Mouse (Mus musculus) megakaryocyte, adult 5-6 weeks (primary cell): ENCODE results near the gene Mgrn1. TPM values are rescaled to one million over a fixed set of nuclear protein-coding genes. Genes with fewer than 3 reads are reported as not detected.

Experiments used
- ATAC-seq: 2 replicates; pipeline ENCODE4 v1.8.0; 2016; ENCODE audit warnings: mild to moderate bottlenecking, inconsistent platforms; ENCODE audit not compliant: poor library complexity, severe bottlenecking
- total RNA-seq, 2 experiments: library from RNA; stranded (forward) in 1 of 2; stranded (reverse) in 1 of 2; fragments of 153-499, 151-499 nt in 1 of 2; fragments of 221-1000, 200-1000 nt in 1 of 2; gene quantifications; 2 replicates each; pipeline versions ENCODE4 v1.2.3 to v1.2.4; 2015 to 2017

The Mgrn1 gene
- total RNA-seq, 2 experiments from 2014 or later: 32.1 to 33.0 TPM

GRCm38 (mm10) chr16:4938461-4938860 is 52.4 kb downstream of the Mgrn1 start, which contains the start of gene Nudt16l1:
Gene Nudt16l1, plus strand, starts transcription at chr16:4938761.
- ATAC-seq: no peak

GRCm38 (mm10) chr16:4938989-4939388 is 52.9 kb downstream of the Mgrn1 start:
- ATAC-seq: peak; percentile 92

- peak; percentile 20; the same call in 1 of the 2 replicates for ATAC-seq
These were observed 53.4 kb downstream of the Mgrn1 start for GRCm38 (mm10) chr16:4939412-4939811.

- no peak for ATAC-seq
These were observed 54.3 kb downstream of the Mgrn1 start for GRCm38 (mm10) chr16:4940311-4940850.

- ATAC-seq: no peak
These were observed 55.0 kb downstream of the Mgrn1 start for GRCm38 (mm10) chr16:4941016-4941415.

GRCm38 (mm10) chr16:4942868-4943267 is 56.8 kb downstream of the Mgrn1 start:
- ATAC-seq: no peak

GRCm38 (mm10) chr16:4943431-4943830 is 57.4 kb downstream of the Mgrn1 start:
- ATAC-seq: no peak

- ATAC-seq: no peak
These were observed 59.4 kb downstream of the Mgrn1 start for GRCm38 (mm10) chr16:4945415-4945814.

- ATAC-seq: no peak
These were observed 60.1 kb downstream of the Mgrn1 start for GRCm38 (mm10) chr16:4946155-4946554.

GRCm38 (mm10) chr16:4947378-4947777 is 61.3 kb downstream of the Mgrn1 start:
- no peak for ATAC-seq

- no peak for ATAC-seq
These were observed 70.6 kb downstream of the Mgrn1 start for GRCm38 (mm10) chr16:4956609-4957008.

GRCm38 (mm10) chr16:4957446-4957845 is 71.4 kb downstream of the Mgrn1 start:
- no peak for ATAC-seq

- no peak for ATAC-seq
These were observed 74.2 kb downstream of the Mgrn1 start for GRCm38 (mm10) chr16:4960260-4960659.

GRCm38 (mm10) chr16:4963346-4963745 is 77.3 kb downstream of the Mgrn1 start:
- no peak for ATAC-seq

GRCm38 (mm10) chr16:4963797-4964709 is 78.0 kb downstream of the Mgrn1 start, which contains the start of gene Anks3:
Gene Anks3, minus strand, starts transcription at chr16:4964205.
- ATAC-seq: peak; percentile 93

- ATAC-seq: no peak
These were observed 78.8 kb downstream of the Mgrn1 start for GRCm38 (mm10) chr16:4964731-4965391.

GRCm38 (mm10) chr16:4965392-4966129 is 79.5 kb downstream of the Mgrn1 start:
- no peak for ATAC-seq

- ATAC-seq: no peak
These were observed 82.4 kb downstream of the Mgrn1 start for GRCm38 (mm10) chr16:4968426-4968825.

- ATAC-seq: peak; percentile 97
These were observed 83.2 kb downstream of the Mgrn1 start for GRCm38 (mm10) chr16:4969055-4969843.

- ATAC-seq: no peak
These were observed 85.6 kb downstream of the Mgrn1 start for GRCm38 (mm10) chr16:4971626-4972025.
